Comparison of ENCODE assay signal across 28 mouse cellular contexts in the genomic region with DNA sequence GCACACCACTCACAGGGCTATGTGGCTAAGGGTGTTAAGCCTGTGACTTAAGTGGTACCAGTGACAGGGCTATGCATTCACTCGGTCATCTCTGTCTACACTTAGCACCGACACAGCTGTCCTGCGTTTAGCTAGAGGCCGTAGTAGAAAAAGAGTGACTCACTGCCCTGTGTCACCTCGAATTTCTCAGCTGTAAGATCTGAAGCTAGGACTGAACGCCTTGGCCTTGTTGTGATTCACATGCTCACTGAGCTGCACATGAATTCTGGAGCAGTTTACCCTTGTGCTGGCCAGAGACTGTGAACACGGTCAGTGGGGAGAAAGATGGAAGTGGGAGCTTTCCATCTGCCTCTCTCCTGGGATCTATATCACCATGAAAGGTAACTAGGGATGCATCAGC. TPM values are rescaled to one million over a fixed set of nuclear protein-coding genes. Genes with fewer than 3 reads are reported as not detected.
DNase-seq lines count a peak whose midpoint lies in the region; TF ChIP-seq lines count a peak whose summit lies in the region.
"Had no signal": no experiment of that assay in that cellular context is flagged by ENCODE, and none has a peak within 500 bp of the region (broad histone marks: within the 10 kb centered on the region; RNA-seq: fewer than 3 reads in every experiment).

No protein-coding gene starts in this region.

- intact Hi-C loops in left cerebral cortex, postnatal 4 days (cut with DNase I) = no loop called here
- intact Hi-C loops in left cerebral cortex, postnatal 14 days (cut with DNase I) = no loop called here
- intact Hi-C loops in heart, adult 2 months (cut with DNase I) = no loop called here

- no peak for TF ChIP-seq EP300 in heart, adult 2 months (IDR thresholded peaks at IDR 0.05; ENCODE audit: insufficient read depth, low read depth, low read length)

- H3K27ac ChIP-seq in cerebellum, adult 2 months (ENCODE audit: insufficient read depth, low read length) = peak overlapping the region; percentile 68
- no peak overlapping the region for H3K27ac ChIP-seq in heart, adult 2 months
- H3K27ac ChIP-seq: heart, embryonic 10.5 days; heart, embryonic 15.5 days; hindbrain, embryonic 12.5 days; hindbrain, postnatal 0 days; intestine, embryonic 15.5 days; kidney, postnatal 0 days; liver, embryonic 14.5 days; midbrain, embryonic 10.5 days; midbrain, embryonic 15.5 days; neural tube, embryonic 15.5 days; stomach, postnatal 0 days had no signal

- no peak overlapping the region for H3K4me3 ChIP-seq in cerebellum, adult 2 months (replicated peaks; ENCODE audit: insufficient read depth, low read depth, low read length)
- H3K4me3 ChIP-seq in heart, adult 2 months = no peak overlapping the region
- H3K4me3 ChIP-seq: erythroblast, embryonic 14.5 days; heart, embryonic 10.5 days; heart, embryonic 15.5 days; hindbrain, embryonic 12.5 days; intestine, embryonic 15.5 days; midbrain, embryonic 10.5 days; midbrain, embryonic 15.5 days; neural tube, embryonic 15.5 days had no signal

- no peak overlapping the region for H3K9ac ChIP-seq in heart, adult 2 months (ENCODE audit: low read depth, low read length)
- H3K9ac ChIP-seq: heart, embryonic 15.5 days; hindbrain, embryonic 12.5 days; intestine, embryonic 15.5 days; liver, embryonic 14.5 days; lung, embryonic 14.5 days; midbrain, embryonic 15.5 days; neural tube, embryonic 15.5 days had no signal

- no peak for TF ChIP-seq CTCF in cerebellum, adult 2 months (IDR thresholded peaks at IDR 0.05; ENCODE audit: borderline replicate concordance, insufficient read depth, low read depth, low read length)
- no peak for TF ChIP-seq CTCF in heart, adult 2 months (IDR thresholded peaks at IDR 0.05)

- peaks cover 15% of the 10 kb centered on the region for H3K4me1 ChIP-seq in cerebellum, adult 2 months (ENCODE audit: control insufficient read depth, insufficient read depth, low read length)
- no peaks in the 10 kb centered on the region for H3K4me1 ChIP-seq in heart, adult 2 months (ENCODE audit: control insufficient read depth, insufficient read depth, low read length)

- no peaks in the 10 kb centered on the region for H3K36me3 ChIP-seq in heart, adult 2 months (ENCODE audit: control insufficient read depth, insufficient read depth, low read length)
- H3K36me3 ChIP-seq: G1E; heart, embryonic 10.5 days; heart, embryonic 15.5 days; hindbrain, embryonic 12.5 days; intestine, embryonic 15.5 days; midbrain, embryonic 10.5 days; midbrain, embryonic 15.5 days; neural tube, embryonic 15.5 days had no signal

- TF ChIP-seq POLR2A in cerebellum, adult 2 months (IDR thresholded peaks at IDR 0.05; ENCODE audit: borderline replicate concordance, insufficient read depth, low read length) = 0 out of 2 replicates have a peak, but pooled peaks have one; percentile 9
- TF ChIP-seq POLR2A in heart, adult 2 months (IDR thresholded peaks at IDR 0.05; ENCODE audit: insufficient read depth, low read depth, low read length) = no peak

- peak in 1 of 2 experiments; percentile 33 for DNase-seq in cerebellum, adult 2 months
- no peak for DNase-seq in cerebellum, postnatal 25 days
- peak; percentile 27 for DNase-seq in left cerebral cortex, postnatal 4 days
- no peak for DNase-seq in left cerebral cortex, postnatal 14 days (ENCODE audit: low spot score in 2 of 2)
- peak; percentile 5 for DNase-seq in adrenal gland, postnatal 25 days
- DNase-seq in gastrocnemius, adult 18-20 months (ENCODE audit: low spot score) = no peak
- no peak for DNase-seq in heart, adult 2 months
- DNase-seq: kidney, adult 2 months; kidney, postnatal 4 days; liver; lung, embryonic 14.5 days; right cerebral cortex, postnatal 4 days; thymus, postnatal 4 days had no signal

- no peaks in the 10 kb centered on the region for H3K79me2 ChIP-seq in heart, adult 2 months (replicated peaks; ENCODE audit: control insufficient read depth, insufficient read depth, low read length)

- WGBS in cerebellum, adult 2 months = 16% methylated on average over 7 of the region's 7 CpGs
- WGBS in heart, adult 2 months = 71% methylated on average over 7 of the region's 7 CpGs

- H3K27me3 ChIP-seq in cerebellum, adult 2 months (ENCODE audit: control insufficient read depth, insufficient read depth, low read length) = no peaks in the 10 kb centered on the region
- H3K27me3 ChIP-seq in heart, adult 2 months (ENCODE audit: control insufficient read depth, insufficient read depth, low read length) = peaks cover 7% of the 10 kb centered on the region

RNA-seq across cellular contexts. Expression of gene Sh3gl2, which starts 2.3 kb away (rescaled TPM):
- polyA plus RNA-seq in cerebellum, adult 2 months (2012; rRNA removed) = 369 and 387 TPM in 2 replicates
- 100 to 1,000 TPM; 148 to 155 TPM for total RNA-seq in left cerebral cortex, postnatal 4 days (2021)
- total RNA-seq in left cerebral cortex, postnatal 14 days (2021) = 100 to 1,000 TPM; 294 to 299 TPM
- 21.6 and 32.2 TPM in 2 replicates for total RNA-seq in adrenal gland, postnatal 25 days (2021)
- under 1 TPM; 0.59 to 0.73 TPM for total RNA-seq in gastrocnemius, adult 18-20 months (2021)
- 1 to 10 TPM; 5.4 to 6.7 TPM for total RNA-seq in heart, adult 2 months (2021)
- polyA plus RNA-seq in heart, adult 2 months (2012; rRNA removed) = 0.62 and 0.85 TPM in 2 replicates
- total RNA-seq: common myeloid progenitor, adult 5-6 weeks; megakaryocyte progenitor cell, adult 5-6 weeks had no signal
- polyA plus RNA-seq: erythroblast, embryonic 14.5 days; G1E had no signal

Comparison
In these comparisons a context has a peak if more than half of its experiments do, and no peak if none do; other contexts are left out.
1. DNase-seq: peak in left cerebral cortex, postnatal 4 days (single experiment) and adrenal gland, postnatal 25 days (single experiment); none in cerebellum, postnatal 25 days (0 of 2), left cerebral cortex, postnatal 14 days (0 of 2), gastrocnemius, adult 18-20 months (single experiment) and heart, adult 2 months (0 of 2).